Mouse (Mus musculus): ENCODE measurements around the gene Dab1.

Gene Dab1

DNA sequence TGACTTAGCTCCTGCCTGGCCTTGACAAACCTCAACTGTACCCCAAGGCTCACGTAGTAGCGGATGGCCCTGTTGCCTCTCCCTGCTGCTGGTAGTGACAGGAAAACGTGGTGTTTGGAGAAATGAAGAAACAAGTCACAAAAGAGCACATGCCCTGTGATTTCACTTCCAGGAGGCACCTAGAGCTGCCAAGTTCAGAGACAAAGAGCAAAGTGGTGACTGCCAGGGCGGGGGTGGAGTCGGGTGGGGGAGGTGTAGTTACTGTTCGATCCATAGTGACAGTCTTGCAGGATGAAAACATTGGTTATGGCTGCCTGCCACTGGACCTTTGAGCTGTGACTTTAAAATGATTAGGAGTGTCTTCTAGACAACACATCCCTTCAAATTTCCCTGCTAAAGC lies 599.6 kb downstream of the Dab1 start:
- DNase-seq (ENCODE audit: extremely low spot score, low spot score) = no peak

- no peak for DNase-seq (ENCODE audit: extremely low spot score, low spot score)
These were observed 600.9 kb downstream of the Dab1 start for GRCm38 (mm10) chr4:104220099-104220498.

- DNase-seq (ENCODE audit: extremely low spot score, low spot score) = no peak
These were observed 610.1 kb downstream of the Dab1 start for GRCm38 (mm10) chr4:104229296-104229695.

GRCm38 (mm10) chr4:104246506-104246905 lies 627.3 kb downstream of the Dab1 start:
- no peak for DNase-seq (ENCODE audit: extremely low spot score, low spot score)

DNA sequence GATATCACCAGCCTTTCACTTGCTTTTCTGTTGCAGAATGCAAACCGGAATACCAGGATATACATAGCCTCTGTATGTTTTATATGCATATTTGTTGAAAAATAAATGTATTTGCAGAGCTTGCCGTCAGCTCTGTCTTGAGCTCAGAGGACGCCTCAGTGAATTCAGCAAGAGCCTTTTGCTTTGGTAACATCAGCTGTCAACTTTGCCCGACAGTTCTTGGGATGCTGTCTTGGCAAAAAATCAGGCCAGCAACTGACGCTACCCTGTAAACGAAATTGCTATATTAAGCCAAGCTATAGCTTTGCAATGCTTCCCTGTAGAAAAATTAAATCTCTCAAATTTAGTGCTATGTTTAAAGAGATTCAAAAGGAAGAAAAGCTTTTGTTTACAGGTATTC lies 630.3 kb downstream of the Dab1 start:
- no peak for DNase-seq (ENCODE audit: extremely low spot score, low spot score)

DNA sequence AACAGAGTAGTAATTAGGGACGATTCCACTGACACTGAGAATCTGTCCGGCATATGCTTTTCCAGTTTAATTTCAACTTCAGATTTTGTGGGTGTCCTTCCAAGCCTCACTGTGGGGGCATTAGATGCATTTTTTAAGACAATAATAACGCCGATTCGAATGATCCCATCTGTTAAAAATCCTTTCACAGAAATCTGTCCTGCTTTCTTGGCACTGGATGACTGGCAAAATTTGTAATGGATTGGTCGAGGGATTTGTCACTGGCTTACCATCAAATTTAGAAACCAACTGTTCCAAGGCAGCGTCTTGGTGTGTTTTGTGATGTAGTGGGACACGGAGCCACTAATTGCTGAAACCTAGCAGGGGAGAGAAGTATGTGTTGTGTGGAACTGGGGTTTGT lies 638.6 kb downstream of the Dab1 start:
- DNase-seq (ENCODE audit: extremely low spot score, low spot score) = no peak

- no peak for DNase-seq (ENCODE audit: extremely low spot score, low spot score)
These were observed 650.4 kb downstream of the Dab1 start for GRCm38 (mm10) chr4:104269422-104270172.

DNA sequence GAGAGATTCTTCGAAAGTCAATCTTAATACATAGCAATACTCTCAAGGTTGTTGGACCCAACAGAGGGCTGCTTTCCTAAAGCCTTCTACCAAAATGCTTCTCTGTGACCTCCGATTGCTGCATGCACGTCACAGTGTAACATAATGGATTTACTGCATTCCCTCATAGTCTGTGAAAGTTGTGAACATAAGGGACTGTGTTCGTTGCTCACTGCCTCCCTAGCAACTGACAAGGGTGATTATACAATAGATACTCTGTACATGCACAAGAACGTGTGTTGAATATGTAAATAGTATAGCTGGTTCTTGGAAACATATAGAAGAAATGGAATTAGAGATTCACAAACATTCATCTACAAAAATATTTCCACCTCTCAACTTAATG lies 651.0 kb downstream of the Dab1 start:
- no peak for DNase-seq (ENCODE audit: extremely low spot score, low spot score)

GRCm38 (mm10) chr4:104275260-104275659 lies 656.1 kb downstream of the Dab1 start:
- no peak for DNase-seq (ENCODE audit: extremely low spot score, low spot score)

DNA sequence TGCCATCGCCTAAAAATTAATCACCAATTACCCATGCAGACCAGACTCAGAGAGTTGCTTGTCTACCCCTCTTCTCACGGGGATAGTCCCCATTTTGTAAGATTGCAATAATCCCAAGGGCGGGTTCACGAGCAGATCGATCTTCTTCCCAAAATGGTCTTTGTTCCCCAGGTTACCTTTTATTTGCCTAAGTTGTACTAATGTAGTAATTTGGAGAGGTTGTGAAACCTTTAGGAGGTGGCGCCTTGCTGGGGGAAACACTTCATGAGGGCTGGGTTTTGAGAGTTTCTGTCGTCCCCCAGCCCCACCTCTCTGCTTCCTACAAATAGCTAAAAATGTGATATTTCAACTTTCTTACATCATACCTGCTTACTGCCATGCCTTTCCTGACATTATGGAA lies 657.8 kb downstream of the Dab1 start:
- no peak for DNase-seq (ENCODE audit: extremely low spot score, low spot score)

DNA sequence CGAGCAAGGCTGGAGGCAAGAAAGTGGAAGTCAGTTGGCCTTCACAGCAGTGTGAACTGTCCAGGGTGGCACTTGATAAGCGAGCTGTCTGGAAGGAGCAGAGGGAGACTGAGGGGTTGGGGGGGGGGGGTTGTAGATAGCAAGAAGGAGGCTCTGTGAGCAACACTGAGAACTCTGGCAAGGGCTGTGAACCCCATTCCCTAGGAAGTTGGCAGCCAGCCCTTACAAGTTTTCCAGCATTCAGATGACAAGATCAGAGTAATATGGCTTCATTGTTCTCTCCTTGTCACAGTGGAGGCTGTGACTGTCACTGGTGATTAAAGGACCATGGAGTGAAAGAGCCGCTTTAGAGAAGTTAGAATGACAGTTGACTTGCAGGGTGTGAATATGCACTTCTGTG lies 662.4 kb downstream of the Dab1 start:
- DNase-seq (ENCODE audit: extremely low spot score, low spot score) = no peak

GRCm38 (mm10) chr4:104283906-104284305 lies 664.7 kb downstream of the Dab1 start:
- DNase-seq (ENCODE audit: extremely low spot score, low spot score) = no peak

- DNase-seq (ENCODE audit: extremely low spot score, low spot score) = no peak
These were observed 669.2 kb downstream of the Dab1 start for GRCm38 (mm10) chr4:104288401-104288800.

- no peak for DNase-seq (ENCODE audit: extremely low spot score, low spot score)
These were observed 682.6 kb downstream of the Dab1 start for GRCm38 (mm10) chr4:104301764-104302163.

DNA sequence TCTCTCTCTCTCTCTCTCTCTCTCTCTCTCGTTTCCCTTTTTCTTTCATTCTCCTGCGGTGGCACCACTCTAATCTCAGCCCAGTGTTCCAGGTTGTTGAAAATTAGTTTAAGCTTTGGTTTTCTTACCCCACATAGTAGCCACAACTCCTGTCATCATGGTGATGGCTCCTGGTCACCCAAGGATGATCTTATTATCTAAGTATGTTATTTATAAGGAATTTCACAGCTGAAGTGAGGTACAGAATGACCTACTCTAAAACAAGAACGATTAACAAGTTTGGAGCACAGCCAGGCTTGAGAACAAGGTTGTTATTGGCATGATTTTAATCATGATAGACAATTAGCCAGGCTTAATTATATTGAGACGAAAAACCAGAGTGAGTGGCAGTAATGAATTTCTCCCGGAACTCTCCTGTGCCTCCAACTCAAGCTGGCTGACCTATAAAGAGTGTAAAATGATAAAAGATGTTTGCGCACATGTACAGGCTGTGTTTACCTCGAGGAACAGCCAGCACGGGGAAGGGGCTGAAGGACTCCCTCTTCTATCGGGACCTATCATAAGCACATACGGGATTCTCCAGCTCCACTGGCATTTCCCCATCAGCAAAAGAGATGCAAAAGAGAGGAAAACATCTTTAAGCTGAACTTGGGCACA lies 684.0 kb downstream of the Dab1 start:
- DNase-seq (ENCODE audit: extremely low spot score, low spot score) = no peak

- no peak for DNase-seq (ENCODE audit: extremely low spot score, low spot score)
These were observed 688.6 kb downstream of the Dab1 start for GRCm38 (mm10) chr4:104307781-104308180.

GRCm38 (mm10) chr4:104326221-104326620 lies 707.1 kb downstream of the Dab1 start:
- DNase-seq (ENCODE audit: extremely low spot score, low spot score) = no peak

DNA sequence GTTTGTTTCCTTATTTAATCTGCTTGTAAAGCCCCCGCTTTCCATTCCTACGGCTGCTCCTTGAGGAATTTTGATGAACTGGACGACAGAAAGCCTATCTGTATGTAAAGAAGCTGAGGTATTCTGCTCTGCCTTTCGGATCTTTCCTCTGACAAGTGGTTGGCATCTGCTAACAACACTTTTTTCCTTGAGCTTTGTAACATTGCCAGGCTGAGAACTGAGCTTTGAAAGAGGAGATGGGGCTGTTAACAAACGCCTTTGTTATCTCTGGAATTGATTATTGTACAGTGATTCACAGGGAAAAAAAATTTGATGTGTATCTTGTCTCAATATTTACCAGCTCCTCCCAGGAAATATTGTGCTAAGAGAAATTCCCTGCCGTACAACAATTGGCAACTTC lies 712.7 kb downstream of the Dab1 start:
- DNase-seq (ENCODE audit: extremely low spot score, low spot score) = no peak

GRCm38 (mm10) chr4:104332399-104332798 lies 713.2 kb downstream of the Dab1 start:
- no peak for DNase-seq (ENCODE audit: extremely low spot score, low spot score)

- no peak for DNase-seq (ENCODE audit: extremely low spot score, low spot score)
These were observed 718.1 kb downstream of the Dab1 start for GRCm38 (mm10) chr4:104337279-104337678.

- DNase-seq (ENCODE audit: extremely low spot score, low spot score) = no peak
These were observed 719.2 kb downstream of the Dab1 start for GRCm38 (mm10) chr4:104338382-104338781.

DNA sequence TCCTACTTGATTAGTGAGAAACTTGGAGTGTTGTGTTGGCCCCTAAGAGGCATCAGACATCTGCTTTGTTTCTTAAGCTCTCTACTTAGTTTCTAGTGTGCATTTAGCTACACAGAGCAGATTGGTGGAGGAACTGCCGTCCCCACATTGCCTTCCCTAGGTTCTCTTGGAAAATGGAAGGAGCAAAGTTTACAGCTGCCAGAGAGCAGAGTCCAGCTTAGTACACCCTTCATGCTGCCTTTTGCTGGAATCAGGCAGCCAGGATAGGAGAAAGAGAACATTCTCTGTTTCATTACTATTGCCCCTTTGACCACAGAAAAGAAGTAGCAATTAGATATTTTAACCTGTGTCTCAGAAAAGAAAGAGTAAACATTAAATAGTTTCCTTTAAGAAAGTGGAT lies 742.2 kb downstream of the Dab1 start:
- DNase-seq (ENCODE audit: extremely low spot score, low spot score) = no peak

- DNase-seq (ENCODE audit: extremely low spot score, low spot score) = no peak
These were observed 747.3 kb downstream of the Dab1 start for GRCm38 (mm10) chr4:104366491-104366890.
